Mouse (Mus musculus): ENCODE measurements around the gene Dclk1. TPM values are rescaled to one million over a fixed set of nuclear protein-coding genes. Genes with fewer than 3 reads are reported as not detected.

Dclk1 gene
- polyA plus RNA-seq, 1 experiment: 3.4 TPM

GRCm38 (mm10) chr3:55438824-55439446, 196.8 kb downstream of the Dclk1 start:
- H3K4me1 ChIP-seq (ENCODE audit: control insufficient read depth, insufficient read depth, low read length): no peaks in the 10 kb centered on the region
- H3K27me3 ChIP-seq (ENCODE audit: control insufficient read depth, insufficient read depth, low read length): no peaks in the 10 kb centered on the region
- no peak overlapping the region for H3K27ac ChIP-seq (ENCODE audit: control insufficient read depth, insufficient read depth, low read depth, low read length)
- H3K36me3 ChIP-seq (ENCODE audit: control insufficient read depth, insufficient read depth, low read length): no peaks in the 10 kb centered on the region
- TF ChIP-seq CTCF (IDR thresholded peaks at IDR 0.05; ENCODE audit: control insufficient read depth, insufficient read depth, insufficient replicate concordance, low read depth, low read length) (no peak), POLR2A (IDR thresholded peaks at IDR 0.05; ENCODE audit: control insufficient read depth, low read depth, low read length) (no peak)
- H3K4me3 ChIP-seq (ENCODE audit: control insufficient read depth, low read depth, low read length): no peak overlapping the region

- H3K4me1 ChIP-seq (ENCODE audit: control insufficient read depth, insufficient read depth, low read length): no peaks in the 10 kb centered on the region
- TF ChIP-seq CTCF (IDR thresholded peaks at IDR 0.05; ENCODE audit: control insufficient read depth, insufficient read depth, insufficient replicate concordance, low read depth, low read length) (no peak), POLR2A (IDR thresholded peaks at IDR 0.05; ENCODE audit: control insufficient read depth, low read depth, low read length) (no peak)
- no peaks in the 10 kb centered on the region for H3K36me3 ChIP-seq (ENCODE audit: control insufficient read depth, insufficient read depth, low read length)
- H3K27me3 ChIP-seq (ENCODE audit: control insufficient read depth, insufficient read depth, low read length): no peaks in the 10 kb centered on the region
- H3K27ac ChIP-seq (ENCODE audit: control insufficient read depth, insufficient read depth, low read depth, low read length): no peak overlapping the region
- H3K4me3 ChIP-seq (ENCODE audit: control insufficient read depth, low read depth, low read length): no peak overlapping the region
These were observed 198.2 kb downstream of the Dclk1 start for GRCm38 (mm10) chr3:55440342-55440741.

- TF ChIP-seq CTCF (IDR thresholded peaks at IDR 0.05; ENCODE audit: control insufficient read depth, insufficient read depth, insufficient replicate concordance, low read depth, low read length) (no peak), POLR2A (IDR thresholded peaks at IDR 0.05; ENCODE audit: control insufficient read depth, low read depth, low read length) (no peak)
- Histone ChIP-seq H3K36me3 (ENCODE audit: control insufficient read depth, insufficient read depth, low read length) (no peaks in the 10 kb centered on the region), H3K27ac (ENCODE audit: control insufficient read depth, insufficient read depth, low read depth, low read length) (no peak overlapping the region), H3K4me1 (ENCODE audit: control insufficient read depth, insufficient read depth, low read length) (no peaks in the 10 kb centered on the region), H3K4me3 (ENCODE audit: control insufficient read depth, low read depth, low read length) (no peak overlapping the region), H3K27me3 (ENCODE audit: control insufficient read depth, insufficient read depth, low read length) (no peaks in the 10 kb centered on the region)
These were observed 200.0 kb downstream of the Dclk1 start for GRCm38 (mm10) chr3:55442012-55442645.

- no peak overlapping the region for H3K27ac ChIP-seq (ENCODE audit: control insufficient read depth, insufficient read depth, low read depth, low read length)
- H3K4me1 ChIP-seq (ENCODE audit: control insufficient read depth, insufficient read depth, low read length): no peaks in the 10 kb centered on the region
- TF ChIP-seq POLR2A (IDR thresholded peaks at IDR 0.05; ENCODE audit: control insufficient read depth, low read depth, low read length) (no peak), CTCF (IDR thresholded peaks at IDR 0.05; ENCODE audit: control insufficient read depth, insufficient read depth, insufficient replicate concordance, low read depth, low read length) (no peak)
- no peak overlapping the region for H3K4me3 ChIP-seq (ENCODE audit: control insufficient read depth, low read depth, low read length)
- H3K27me3 ChIP-seq (ENCODE audit: control insufficient read depth, insufficient read depth, low read length): no peaks in the 10 kb centered on the region
- no peaks in the 10 kb centered on the region for H3K36me3 ChIP-seq (ENCODE audit: control insufficient read depth, insufficient read depth, low read length)
These were observed 201.1 kb downstream of the Dclk1 start for GRCm38 (mm10) chr3:55443271-55443670.

- no peaks in the 10 kb centered on the region for H3K27me3 ChIP-seq (ENCODE audit: control insufficient read depth, insufficient read depth, low read length)
- no peak overlapping the region for H3K27ac ChIP-seq (ENCODE audit: control insufficient read depth, insufficient read depth, low read depth, low read length)
- H3K4me1 ChIP-seq (ENCODE audit: control insufficient read depth, insufficient read depth, low read length): no peaks in the 10 kb centered on the region
- H3K4me3 ChIP-seq (ENCODE audit: control insufficient read depth, low read depth, low read length): no peak overlapping the region
- TF ChIP-seq CTCF (IDR thresholded peaks at IDR 0.05; ENCODE audit: control insufficient read depth, insufficient read depth, insufficient replicate concordance, low read depth, low read length): no peak
- H3K36me3 ChIP-seq (ENCODE audit: control insufficient read depth, insufficient read depth, low read length): no peaks in the 10 kb centered on the region
These were observed 201.6 kb downstream of the Dclk1 start for GRCm38 (mm10) chr3:55443725-55444124.

GRCm38 (mm10) chr3:55446681-55447080, 204.5 kb downstream of the Dclk1 start:
- H3K4me3 ChIP-seq (ENCODE audit: control insufficient read depth, low read depth, low read length): no peak overlapping the region
- TF ChIP-seq POLR2A (IDR thresholded peaks at IDR 0.05; ENCODE audit: control insufficient read depth, low read depth, low read length) (no peak), CTCF (IDR thresholded peaks at IDR 0.05; ENCODE audit: control insufficient read depth, insufficient read depth, insufficient replicate concordance, low read depth, low read length) (no peak)
- no peaks in the 10 kb centered on the region for H3K4me1 ChIP-seq (ENCODE audit: control insufficient read depth, insufficient read depth, low read length)
- no peaks in the 10 kb centered on the region for H3K27me3 ChIP-seq (ENCODE audit: control insufficient read depth, insufficient read depth, low read length)
- no peak overlapping the region for H3K27ac ChIP-seq (ENCODE audit: control insufficient read depth, insufficient read depth, low read depth, low read length)
- no peaks in the 10 kb centered on the region for H3K36me3 ChIP-seq (ENCODE audit: control insufficient read depth, insufficient read depth, low read length)

GRCm38 (mm10) chr3:55447486-55448460, 205.6 kb downstream of the Dclk1 start:
- TF ChIP-seq POLR2A (IDR thresholded peaks at IDR 0.05; ENCODE audit: control insufficient read depth, low read depth, low read length) (no peak), CTCF (IDR thresholded peaks at IDR 0.05; ENCODE audit: control insufficient read depth, insufficient read depth, insufficient replicate concordance, low read depth, low read length) (no peak)
- Histone ChIP-seq H3K27me3 (ENCODE audit: control insufficient read depth, insufficient read depth, low read length) (no peaks in the 10 kb centered on the region), H3K27ac (ENCODE audit: control insufficient read depth, insufficient read depth, low read depth, low read length) (no peak overlapping the region)

More at GRCm38 (mm10) chr3:55447486-55448460, 205.6 kb downstream of the Dclk1 start:
- Histone ChIP-seq H3K4me3 (ENCODE audit: control insufficient read depth, low read depth, low read length) (no peak overlapping the region), H3K36me3 (ENCODE audit: control insufficient read depth, insufficient read depth, low read length) (no peaks in the 10 kb centered on the region), H3K4me1 (ENCODE audit: control insufficient read depth, insufficient read depth, low read length) (no peaks in the 10 kb centered on the region)
